Mouse (Mus musculus) bone marrow macrophage, adult 2 months (primary cell): ENCODE measurements around the gene Coasy.

Source experiments
- CTCF ChIP-seq: IDR thresholded peaks from 2 replicates; pipeline ENCODE4 v1.5.1; 2012; ENCODE audit warnings: low read depth, mild to moderate bottlenecking, low read length, moderate library complexity
- POLR2A ChIP-seq: IDR thresholded peaks from 2 replicates; pipeline ENCODE4 v1.6.1; 2012; ENCODE audit warnings: mild to moderate bottlenecking, low read depth, low read length, borderline replicate concordance

- TF ChIP-seq POLR2A (no peak), CTCF (no peak)
These were observed 2.4 kb downstream of the Coasy start for GRCm38 (mm10) chr11:101084811-101085210.
